Mouse (Mus musculus) liver, embryonic 15.5 days (tissue): ENCODE measurements at regions not wholly inside any gene's neighbourhood (a gene's known extent, or its start where the extent isn't known, plus 50 kb on each side); places are given as distances from the start of the nearest gene placed in this dataset.

Experiments used
- ATAC-seq: fragments of 200-750 bp; cut with Nextera tagmentation; 2 replicates; pipeline ENCODE4 v1.8.0; 2017; ENCODE audit warnings: moderate number of reproducible peaks, mild to moderate bottlenecking, moderate library complexity; ENCODE audit not compliant: insufficient read depth
- H3K27ac ChIP-seq: fragments of 300-500 bp; sonication (generic); replicated peaks from 2 replicates; pipeline ENCODE4 v1.5.1; 2015; ENCODE audit warnings: mild to moderate bottlenecking, inconsistent platforms
- H3K27me3 ChIP-seq: fragments of 300-500 bp; sonication (generic); 2 replicates; pipeline ENCODE4 v1.6.1; 2015; ENCODE audit warnings: mild to moderate bottlenecking, inconsistent platforms
- H3K36me3 ChIP-seq: fragments of 300-500 bp; sonication (generic); replicated peaks from 2 replicates; pipeline ENCODE4 v1.6.1; 2015; ENCODE audit warnings: moderate library complexity, mild to moderate bottlenecking, inconsistent platforms
- H3K4me1 ChIP-seq: fragments of 300-500 bp; sonication (generic); replicated peaks from 2 replicates; pipeline ENCODE4 v1.6.1; 2015; ENCODE audit warnings: inconsistent platforms
- H3K4me2 ChIP-seq: fragments of 300-500 bp; sonication (generic); 2 replicates; pipeline ENCODE4 v1.6.1; 2015; ENCODE audit warnings: moderate library complexity, mild to moderate bottlenecking, inconsistent platforms
- H3K4me3 ChIP-seq: fragments of 300-500 bp; sonication (generic); replicated peaks from 2 replicates; pipeline ENCODE4 v1.5.1; 2015; ENCODE audit warnings: mild to moderate bottlenecking, inconsistent platforms
- H3K9ac ChIP-seq: fragments of 300-500 bp; sonication (generic); 2 replicates; pipeline ENCODE4 v1.6.1; 2015; ENCODE audit warnings: moderate library complexity, mild to moderate bottlenecking, inconsistent platforms
- H3K9me3 ChIP-seq: fragments of 300-500 bp; sonication (generic); replicated peaks from 2 replicates; pipeline ENCODE4 v1.6.1; 2016; ENCODE audit warnings: inconsistent platforms
- WGBS: fragments of 180-500 bp; shearing (Covaris S2); methylation state at CpG from one replicate; pipeline ENCODE4 v1.1.7; 2015; ENCODE audit warnings: mixed read lengths; ENCODE audit not compliant: insufficient replicate concordance; 5-methylcytosine and 5-hydroxymethylcytosine counted together

GRCm38 (mm10) chr14:99783646-99784045 lies 485.2 kb downstream of the Klf5 start:
- WGBS, result 62% methylated on average over 1 of the region's 1 CpGs
- H3K9me3 ChIP-seq, result no peaks in the 10 kb centered on the region
- no peak overlapping the region for H3K4me3 ChIP-seq
- no peak for ATAC-seq
- H3K27ac ChIP-seq, result no peak overlapping the region
- no peaks in the 10 kb centered on the region for H3K27me3 ChIP-seq
- H3K4me2 ChIP-seq, result no peak overlapping the region
- H3K36me3 ChIP-seq, result no peaks in the 10 kb centered on the region
- H3K9ac ChIP-seq, result no peak overlapping the region
- H3K4me1 ChIP-seq, result no peaks in the 10 kb centered on the region

DNA sequence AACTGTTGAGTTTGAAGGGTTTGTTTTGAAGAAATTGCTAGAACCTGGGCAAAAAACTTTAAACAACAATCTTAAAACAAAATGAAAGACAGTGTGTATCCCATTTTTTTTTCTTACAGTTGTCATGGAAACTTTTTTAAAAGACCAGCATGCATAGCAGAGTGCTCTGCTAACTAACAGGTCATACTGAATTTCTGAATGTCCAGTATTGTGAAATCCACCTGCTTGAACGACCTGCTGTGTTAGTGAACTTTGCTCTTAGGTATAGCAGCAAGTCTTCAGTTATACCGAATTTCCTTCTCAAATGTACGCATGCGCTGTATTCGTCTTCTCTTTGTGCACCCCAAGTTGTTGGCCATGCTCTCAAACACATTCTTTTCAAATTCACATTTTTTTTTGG lies 486.6 kb downstream of the Klf5 start:
- 66% methylated on average over 5 of the region's 5 CpGs for WGBS
- Histone ChIP-seq H3K27ac (no peak overlapping the region), H3K4me3 (no peak overlapping the region), H3K9me3 (no peaks in the 10 kb centered on the region), H3K27me3 (no peaks in the 10 kb centered on the region), H3K9ac (no peak overlapping the region), H3K4me1 (no peaks in the 10 kb centered on the region), H3K4me2 (no peak overlapping the region), H3K36me3 (no peaks in the 10 kb centered on the region)
- ATAC-seq, result no peak

GRCm38 (mm10) chr14:99786367-99786766 lies 487.9 kb downstream of the Klf5 start:
- no peaks in the 10 kb centered on the region for H3K9me3 ChIP-seq
- no peak overlapping the region for H3K9ac ChIP-seq
- H3K4me1 ChIP-seq, result no peaks in the 10 kb centered on the region
- no peak overlapping the region for H3K4me3 ChIP-seq
- 66% methylated on average over 1 of the region's 1 CpGs for WGBS
- H3K27ac ChIP-seq, result no peak overlapping the region
- no peak for ATAC-seq
- no peaks in the 10 kb centered on the region for H3K36me3 ChIP-seq
- H3K27me3 ChIP-seq, result no peaks in the 10 kb centered on the region
- no peak overlapping the region for H3K4me2 ChIP-seq

DNA sequence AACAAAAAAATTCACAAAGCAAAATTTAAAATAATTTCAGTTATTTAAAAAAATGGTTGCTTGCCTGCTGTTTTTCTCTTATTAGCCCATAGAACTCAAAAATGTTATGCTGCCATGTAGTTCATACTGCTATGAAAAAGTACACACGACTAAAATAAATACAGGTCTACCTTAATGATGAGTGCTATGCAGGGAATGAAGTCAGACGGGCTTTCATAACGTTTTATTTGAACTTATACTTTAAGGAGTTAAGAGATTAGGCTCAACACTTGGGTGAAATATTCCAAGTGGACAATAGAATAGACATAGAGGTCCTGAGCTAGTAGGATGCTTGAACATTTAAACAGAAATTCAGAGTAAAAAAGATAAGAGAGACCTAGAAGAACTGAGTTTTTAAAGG lies 489.7 kb downstream of the Klf5 start:
- Histone ChIP-seq H3K27ac (no peak overlapping the region), H3K4me1 (no peaks in the 10 kb centered on the region), H3K9ac (no peak overlapping the region), H3K4me2 (no peak overlapping the region), H3K36me3 (no peaks in the 10 kb centered on the region), H3K27me3 (no peaks in the 10 kb centered on the region), H3K9me3 (no peaks in the 10 kb centered on the region), H3K4me3 (no peak overlapping the region)
- 48% methylated on average over 3 of the region's 3 CpGs for WGBS
- no peak for ATAC-seq

GRCm38 (mm10) chr14:99796293-99796692 lies 488.2 kb downstream of the Klf12 start:
- ATAC-seq, result no peak
- H3K9ac ChIP-seq, result no peak overlapping the region
- no peaks in the 10 kb centered on the region for H3K4me1 ChIP-seq
- H3K36me3 ChIP-seq, result no peaks in the 10 kb centered on the region
- H3K27ac ChIP-seq, result no peak overlapping the region
- H3K4me2 ChIP-seq, result no peak overlapping the region
- no peaks in the 10 kb centered on the region for H3K9me3 ChIP-seq
- H3K27me3 ChIP-seq, result no peaks in the 10 kb centered on the region
- 49% methylated on average over 4 of the region's 4 CpGs for WGBS
- H3K4me3 ChIP-seq, result no peak overlapping the region

DNA sequence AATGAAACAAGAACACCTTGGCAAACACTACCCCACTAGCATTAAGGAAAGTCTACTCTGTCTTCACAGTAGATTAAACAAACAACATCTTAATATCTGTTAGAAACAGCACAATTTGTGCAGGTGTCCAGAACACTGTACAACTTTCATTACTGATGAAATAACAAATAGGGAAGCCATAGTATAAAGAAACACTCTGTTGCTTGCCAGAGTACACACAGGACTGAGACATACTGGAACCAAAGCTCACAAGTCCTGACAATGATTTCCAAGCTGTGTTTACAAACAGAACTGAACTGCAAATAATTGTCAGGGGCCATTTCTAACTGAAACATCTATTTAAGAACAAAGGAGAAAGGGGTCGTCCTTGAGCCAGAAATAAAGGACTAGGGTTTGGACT lies 478.4 kb downstream of the Klf12 start:
- Histone ChIP-seq H3K27ac (no peak overlapping the region), H3K36me3 (no peaks in the 10 kb centered on the region), H3K4me3 (no peak overlapping the region), H3K9me3 (no peaks in the 10 kb centered on the region), H3K27me3 (no peaks in the 10 kb centered on the region), H3K4me1 (no peaks in the 10 kb centered on the region), H3K4me2 (no peak overlapping the region), H3K9ac (no peak overlapping the region)
- no peak for ATAC-seq
- 43% methylated on average over 1 of the region's 1 CpGs for WGBS

DNA sequence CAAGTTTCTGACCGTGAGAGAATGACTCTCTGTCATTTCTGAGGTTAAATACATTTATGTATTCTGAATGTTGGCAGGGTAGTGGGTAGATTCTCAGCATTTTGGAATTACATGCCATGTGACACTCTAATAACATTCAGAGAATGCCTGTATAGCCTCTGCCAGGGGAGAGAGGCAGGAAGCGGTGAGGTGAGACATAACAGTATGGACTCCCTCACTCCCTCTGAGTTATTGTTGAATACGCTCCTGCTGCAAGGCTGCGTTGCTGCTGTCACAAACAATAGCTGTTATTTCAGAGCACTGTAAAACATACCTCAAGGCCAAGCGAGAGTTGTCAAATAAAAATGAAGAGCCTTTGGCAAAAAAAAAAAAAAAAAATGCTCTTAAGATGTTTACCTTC lies 477.9 kb downstream of the Klf12 start:
- H3K27ac ChIP-seq, result no peak overlapping the region
- H3K4me2 ChIP-seq, result no peak overlapping the region
- 74% methylated on average over 5 of the region's 5 CpGs for WGBS
- ATAC-seq, result no peak
- no peak overlapping the region for H3K9ac ChIP-seq
- H3K36me3 ChIP-seq, result no peaks in the 10 kb centered on the region
- H3K4me3 ChIP-seq, result no peak overlapping the region
- H3K27me3 ChIP-seq, result no peaks in the 10 kb centered on the region
- H3K9me3 ChIP-seq, result no peaks in the 10 kb centered on the region
- no peaks in the 10 kb centered on the region for H3K4me1 ChIP-seq

- H3K27ac ChIP-seq, result no peak overlapping the region
- no peaks in the 10 kb centered on the region for H3K4me1 ChIP-seq
- no peaks in the 10 kb centered on the region for H3K9me3 ChIP-seq
- H3K4me2 ChIP-seq, result no peak overlapping the region
- no peaks in the 10 kb centered on the region for H3K27me3 ChIP-seq
- 31% methylated on average over 6 of the region's 6 CpGs for WGBS
- no peak for ATAC-seq
- no peak overlapping the region for H3K9ac ChIP-seq
- H3K4me3 ChIP-seq, result no peak overlapping the region
- no peaks in the 10 kb centered on the region for H3K36me3 ChIP-seq
Measured at GRCm38 (mm10) chr14:99812741-99813485, 471.6 kb downstream of the Klf12 start.
